Mouse (Mus musculus): ENCODE results near the gene Bcat2. TPM values are rescaled to one million over a fixed set of nuclear protein-coding genes. Genes with fewer than 3 reads are reported as not detected.
A peak's percentile ranks its signal among the peaks of the same experiment; 100 is the strongest.

The Bcat2 gene
- polyA plus RNA-seq, 2 experiments from 2014 or later = 46.4 to 77.9 TPM

DNA sequence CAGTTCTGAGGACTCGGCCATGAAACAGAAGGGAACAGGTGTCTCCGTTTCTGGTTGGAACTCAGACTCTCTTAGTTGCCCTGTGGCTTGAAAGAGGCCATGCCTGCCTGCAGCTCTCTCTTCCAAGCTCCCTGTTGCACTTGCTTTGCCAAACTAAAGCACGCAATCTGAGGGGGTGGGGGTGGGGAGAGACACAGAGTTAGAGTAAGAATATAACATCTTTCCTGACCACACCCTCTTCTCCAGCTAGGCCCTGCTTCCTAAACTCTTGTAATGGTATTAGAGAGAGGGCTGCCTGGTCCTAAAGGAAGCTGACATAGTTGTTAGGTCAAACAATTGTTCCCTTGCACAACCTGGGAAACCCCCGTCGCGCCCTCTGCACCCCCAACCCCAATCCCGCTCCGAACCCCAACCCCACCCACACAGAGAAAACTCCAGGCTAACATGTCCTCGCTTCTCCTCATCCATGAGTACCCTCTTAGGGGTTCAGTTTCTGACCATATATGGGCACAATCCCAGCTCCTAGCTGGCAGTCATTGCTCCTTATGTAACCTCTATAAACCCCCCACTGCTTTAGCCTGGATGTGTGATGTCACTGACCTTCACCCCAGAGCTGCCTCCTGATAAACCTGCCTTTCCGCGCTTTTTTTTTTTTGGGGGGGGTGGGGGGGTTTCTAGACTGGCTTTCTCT, 19.0 kb upstream of the Bcat2 start:
- no peak for ATAC-seq

GRCm38 (mm10) chr7:45551512-45551883, 18.5 kb upstream of the Bcat2 start:
- ATAC-seq = no peak

- ATAC-seq = no peak
These were observed 16.4 kb upstream of the Bcat2 start for GRCm38 (mm10) chr7:45553519-45553918.

DNA sequence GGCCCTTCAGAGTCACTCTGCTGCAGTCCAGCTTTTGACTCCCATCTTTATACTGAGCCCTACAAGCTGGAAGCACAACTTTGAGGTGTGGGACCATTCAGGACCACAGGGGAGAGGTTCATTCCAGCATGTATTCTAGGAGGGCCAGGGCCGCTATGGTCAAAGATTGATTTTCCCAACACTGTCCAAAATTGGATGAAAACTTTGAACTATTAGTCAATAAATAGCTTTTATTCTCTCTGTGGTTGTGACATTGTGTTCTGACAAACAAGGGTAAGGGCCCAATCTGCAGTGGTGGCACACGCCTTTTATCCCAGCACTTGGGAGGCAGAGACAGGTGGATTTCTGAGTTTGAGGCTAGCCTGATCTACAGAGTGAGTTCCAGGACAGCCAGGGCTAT, 16.0 kb upstream of the Bcat2 start:
- no peak for ATAC-seq

DNA sequence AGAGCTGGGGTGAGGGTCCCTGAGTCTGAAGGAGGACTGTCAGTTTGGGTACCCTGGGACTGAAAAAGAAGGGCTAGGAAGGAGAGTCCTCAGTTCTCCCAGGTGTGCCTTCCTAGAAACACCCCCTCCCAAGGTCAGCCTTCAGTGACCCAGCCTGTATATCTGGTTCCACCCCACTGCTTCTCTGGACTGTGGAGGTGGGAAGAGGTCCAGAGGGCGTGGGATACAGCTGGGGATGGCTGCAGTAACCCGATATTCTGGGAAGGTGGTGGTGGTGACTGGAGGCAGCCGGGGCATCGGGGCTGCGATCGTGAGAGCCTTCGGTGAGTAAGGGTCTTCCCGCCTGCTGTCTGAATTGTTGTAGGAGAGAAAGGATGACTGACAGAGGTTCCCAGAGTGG, 15.2 kb upstream of the Bcat2 start, which contains the start of gene Hsd17b14:
Gene Hsd17b14 (plus strand): TSS at position 150 of the 400 bp plus-strand sequence.
- ATAC-seq = no peak

DNA sequence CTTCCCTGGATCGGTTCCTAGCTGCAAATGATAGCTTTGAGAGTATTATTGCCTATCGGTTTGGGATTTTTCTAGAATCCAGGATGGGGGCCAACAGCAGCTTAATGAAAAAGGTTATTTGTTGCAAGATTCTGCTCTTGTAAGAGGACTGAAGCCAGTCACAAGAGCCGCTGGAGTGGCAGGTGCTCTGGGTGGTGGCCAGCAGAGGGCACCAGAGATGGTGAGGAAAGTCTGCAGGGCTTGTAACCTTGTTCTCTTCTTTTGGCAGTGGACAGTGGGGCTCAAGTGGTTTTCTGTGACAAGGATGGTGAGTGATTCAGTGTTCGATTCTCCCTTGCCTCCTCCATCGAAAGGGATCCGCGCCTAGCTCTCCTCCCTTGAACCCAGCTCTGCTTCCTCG, 14.2 kb upstream of the Bcat2 start:
- peak; percentile 79 for ATAC-seq

DNA sequence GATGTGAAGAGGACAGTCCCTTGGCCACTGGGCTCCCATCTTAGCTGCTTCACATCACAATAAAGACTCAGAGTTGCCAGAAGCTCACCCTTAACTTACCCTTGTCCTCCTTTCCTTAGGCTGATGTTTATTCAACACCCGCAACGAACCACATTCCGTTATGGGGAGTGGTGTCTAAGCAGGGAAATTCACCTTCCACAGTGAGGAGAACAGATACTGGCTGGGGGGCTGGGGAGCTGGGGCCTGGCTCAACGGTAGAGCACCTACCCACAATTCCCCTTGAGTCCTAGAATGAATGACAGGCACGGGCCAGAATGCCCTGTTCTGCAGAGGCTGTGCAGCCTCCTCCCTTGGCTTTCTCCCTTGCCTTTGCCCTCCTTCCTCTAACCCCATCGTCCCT, 11.0 kb upstream of the Bcat2 start:
- ATAC-seq = no peak

GRCm38 (mm10) chr7:45560241-45560640, 9.7 kb upstream of the Bcat2 start:
- peak; percentile 26 for ATAC-seq

DNA sequence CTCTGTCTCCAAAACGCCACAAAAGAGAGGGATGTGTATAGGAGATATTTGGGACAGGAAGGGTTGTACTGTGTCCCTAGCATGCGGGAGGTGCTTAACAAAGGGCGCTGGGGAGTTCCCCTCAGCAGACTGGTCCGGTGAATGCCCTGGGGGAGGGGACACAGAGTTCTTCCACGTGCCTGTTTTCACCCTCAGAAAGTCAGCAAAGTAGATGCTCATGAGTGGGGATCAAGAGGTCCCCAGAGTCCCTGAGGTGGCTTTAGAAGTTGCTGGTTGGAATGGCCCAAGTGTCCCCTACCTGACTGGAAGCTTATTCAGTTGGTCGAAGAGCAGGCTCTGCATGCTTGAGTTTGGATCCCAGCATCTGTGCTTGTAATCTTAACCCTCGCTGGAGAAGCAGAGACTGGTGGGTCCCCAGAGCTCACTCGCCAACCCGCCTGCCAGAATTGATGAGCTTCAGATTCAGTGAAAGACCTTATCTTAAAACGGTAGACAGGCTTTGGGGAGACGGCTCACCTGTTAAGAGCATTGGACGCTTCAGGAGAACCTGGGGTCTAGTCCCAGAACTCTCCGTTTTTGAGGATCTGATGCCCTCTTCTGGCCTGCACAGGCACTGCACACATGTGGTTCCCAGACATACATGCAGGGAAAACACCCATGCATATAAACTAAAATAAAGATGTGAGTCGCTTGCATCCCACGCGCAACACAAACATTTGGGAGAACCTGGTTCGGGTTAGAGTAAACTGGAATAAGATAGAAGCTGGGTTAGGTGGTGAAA, 8.9 kb upstream of the Bcat2 start:
- peak; percentile 85 for ATAC-seq

DNA sequence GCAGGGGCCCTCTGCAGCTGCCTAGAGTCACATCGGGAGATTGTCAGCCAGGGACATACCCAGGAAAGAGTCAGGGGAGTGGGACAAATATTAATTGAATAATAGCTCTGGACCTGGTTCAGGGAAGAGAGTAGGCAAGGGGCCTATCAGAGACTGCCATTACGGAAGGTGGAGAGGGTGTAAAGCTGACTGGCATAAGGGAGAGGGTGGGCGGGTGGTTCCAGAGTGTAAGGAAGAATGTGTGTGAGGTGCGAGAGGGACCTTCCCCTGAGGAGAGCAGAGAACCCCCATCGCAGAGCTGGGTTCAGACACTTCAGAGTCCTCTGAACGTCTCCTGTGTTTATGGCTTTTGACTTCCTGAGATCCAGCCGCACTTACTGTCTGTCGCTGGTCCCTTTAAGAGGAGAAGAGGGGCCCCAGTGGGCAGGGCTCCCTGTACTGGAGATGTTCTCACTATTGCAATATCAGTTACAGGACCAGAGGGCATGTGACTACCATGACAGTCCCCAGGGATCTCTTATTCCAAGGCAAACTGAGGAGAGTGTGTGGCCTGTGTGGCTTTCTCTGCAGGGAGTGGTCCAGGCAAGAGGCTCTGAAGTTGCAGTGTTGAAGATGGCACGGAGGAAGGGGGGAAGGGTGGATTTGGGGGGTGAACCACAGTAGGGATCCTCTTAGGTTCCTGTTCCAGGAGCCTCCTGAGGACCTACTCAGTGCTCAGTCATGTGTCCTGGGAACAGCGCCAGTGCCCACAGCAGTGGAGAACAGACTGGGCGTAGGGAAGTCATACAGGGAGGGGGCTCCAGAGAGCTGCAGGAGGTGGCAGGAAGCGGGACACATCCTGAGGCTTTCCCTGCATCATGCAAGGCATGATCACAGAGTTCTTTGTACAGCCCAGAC, 8.1 kb upstream of the Bcat2 start:
- ATAC-seq = no peak

- ATAC-seq = no peak
These were observed 5.1 kb upstream of the Bcat2 start for GRCm38 (mm10) chr7:45564811-45565210.

DNA sequence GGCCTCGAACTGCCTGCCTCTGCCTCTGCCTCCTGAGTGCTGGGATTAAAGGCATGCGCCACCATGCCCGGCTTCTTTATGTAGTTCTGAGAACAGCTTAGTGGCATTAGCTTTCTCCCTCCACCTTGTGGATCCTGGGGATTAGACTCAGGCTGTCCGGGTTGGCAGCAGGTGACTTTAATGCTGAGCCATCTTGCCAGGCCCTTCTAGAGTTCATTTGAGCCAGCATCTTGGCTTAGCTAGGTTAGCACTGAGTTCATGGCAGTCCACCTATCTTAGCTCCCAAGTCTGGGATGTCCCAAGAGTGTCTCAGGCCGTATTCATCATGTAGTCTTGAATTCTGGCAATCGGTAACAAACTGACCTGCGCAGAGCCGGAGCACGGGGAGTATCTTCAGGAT, 4.5 kb upstream of the Bcat2 start:
- ATAC-seq = no peak

- ATAC-seq = no peak
These were observed 2.7 kb upstream of the Bcat2 start for GRCm38 (mm10) chr7:45567112-45567779.

- ATAC-seq = peak; percentile 96
These were observed 2.0 kb upstream of the Bcat2 start for GRCm38 (mm10) chr7:45567780-45568516.

- ATAC-seq = peak; percentile 7
These were observed 1.1 kb upstream of the Bcat2 start for GRCm38 (mm10) chr7:45568601-45569473.

DNA sequence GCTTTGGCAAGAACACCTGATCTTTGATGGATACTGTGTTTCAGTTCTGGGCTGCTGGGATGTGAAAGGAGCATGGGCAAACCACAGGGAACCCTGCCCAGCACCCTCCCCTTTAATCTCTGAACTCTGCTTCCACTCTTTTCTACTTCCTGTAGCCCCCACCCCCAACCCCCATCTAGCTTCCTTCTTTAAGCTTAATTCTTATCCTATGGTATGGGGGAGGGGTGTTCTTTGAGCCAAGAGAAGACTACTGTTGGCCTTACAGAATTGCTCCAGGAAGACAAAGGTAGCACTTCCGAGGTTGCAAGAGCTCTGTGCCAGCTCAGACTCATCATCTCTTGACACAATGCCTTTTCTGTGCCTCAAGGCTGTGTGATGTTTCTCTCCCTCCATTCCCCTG, 2.0 kb downstream of the Bcat2 start:
- no peak for ATAC-seq

DNA sequence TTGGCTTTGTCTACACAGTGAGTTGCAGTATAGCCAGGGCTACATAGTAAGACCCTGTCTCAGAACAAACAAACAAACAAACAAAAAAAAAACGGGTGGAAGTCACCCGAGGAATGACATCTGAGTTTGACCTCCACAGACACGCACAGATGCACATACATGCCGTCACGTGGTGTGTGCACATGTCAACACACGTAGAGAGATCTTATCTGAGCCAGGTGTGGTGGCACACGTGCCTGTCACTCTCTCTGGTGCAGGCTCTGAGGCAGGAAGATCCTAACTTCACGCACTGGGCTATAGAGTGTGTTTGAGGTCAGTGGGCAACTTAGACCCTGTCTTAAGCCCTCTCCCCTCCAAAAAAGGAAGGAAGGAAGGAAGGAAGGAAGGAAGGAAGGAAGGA, 4.0 kb downstream of the Bcat2 start:
- peak; percentile 63 for ATAC-seq

- ATAC-seq = no peak
These were observed 4.8 kb downstream of the Bcat2 start for GRCm38 (mm10) chr7:45574472-45575379.

DNA sequence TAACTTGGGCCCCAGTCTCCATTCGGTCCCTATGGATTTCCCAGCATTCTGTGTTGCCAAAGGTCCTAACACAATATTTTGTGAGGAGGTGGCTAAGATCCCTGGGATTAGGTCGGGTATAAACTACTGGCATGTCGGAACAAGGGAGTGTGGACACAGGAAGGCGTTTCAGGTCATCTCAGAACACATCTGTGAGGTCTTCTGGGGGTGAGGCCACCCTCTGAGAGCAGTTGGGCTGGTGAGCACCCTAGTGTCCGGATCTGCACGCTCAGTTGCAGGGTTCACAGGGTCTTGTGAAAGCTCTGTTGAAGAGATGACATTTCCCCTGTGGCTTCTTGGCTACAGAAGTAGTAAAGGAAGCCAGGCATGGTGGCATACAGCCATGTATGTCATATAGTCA, 16.0 kb downstream of the Bcat2 start:
- ATAC-seq = no peak

Data from CD4-positive, CD25-positive, alpha-beta regulatory T cell, adult 4 months (primary cell).